Mouse (Mus musculus): ENCODE results near the gene Aunip. TPM values are rescaled to one million over a fixed set of nuclear protein-coding genes. Genes with fewer than 3 reads are reported as not detected.

Gene Aunip
- polyA plus RNA-seq, 1 experiment from 2014 or later, result 28.6 TPM

DNA sequence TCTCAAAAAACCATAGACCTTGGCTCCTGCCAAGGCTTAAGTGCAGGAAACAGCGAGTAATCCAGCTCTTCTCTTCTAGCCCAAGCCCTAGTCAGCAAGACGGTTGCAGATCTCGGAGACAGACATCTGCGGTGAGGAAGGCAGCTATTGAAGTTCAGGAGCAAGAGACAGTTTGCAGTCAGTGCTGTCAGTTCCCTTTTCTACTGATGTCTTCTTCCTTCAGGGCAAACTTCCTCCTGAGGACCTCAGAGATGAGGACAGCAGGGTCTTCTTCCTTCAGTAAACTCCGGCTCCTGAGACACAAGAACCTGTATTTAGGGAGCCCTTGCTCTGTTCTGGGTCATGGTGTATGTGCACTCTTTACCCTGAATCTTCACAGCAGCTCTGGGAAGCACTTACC lies 15.4 kb downstream of the Aunip start:
- Histone ChIP-seq H3K9me3 (replicated peaks) (no peaks in the 10 kb centered on the region), H3K4me1 (no peaks in the 10 kb centered on the region), H3K36me3 (peaks cover 100% of the 10 kb centered on the region), H3K27ac (replicated peaks) (no peak overlapping the region), H3K27me3 (ENCODE audit: low read depth, poor library complexity, severe bottlenecking) (no peaks in the 10 kb centered on the region), H3K4me3 (no peak overlapping the region)
- WGBS, result 78% methylated on average over 5 of the region's 5 CpGs
- DNase-seq (ENCODE audit: low spot score), result no peak

DNA sequence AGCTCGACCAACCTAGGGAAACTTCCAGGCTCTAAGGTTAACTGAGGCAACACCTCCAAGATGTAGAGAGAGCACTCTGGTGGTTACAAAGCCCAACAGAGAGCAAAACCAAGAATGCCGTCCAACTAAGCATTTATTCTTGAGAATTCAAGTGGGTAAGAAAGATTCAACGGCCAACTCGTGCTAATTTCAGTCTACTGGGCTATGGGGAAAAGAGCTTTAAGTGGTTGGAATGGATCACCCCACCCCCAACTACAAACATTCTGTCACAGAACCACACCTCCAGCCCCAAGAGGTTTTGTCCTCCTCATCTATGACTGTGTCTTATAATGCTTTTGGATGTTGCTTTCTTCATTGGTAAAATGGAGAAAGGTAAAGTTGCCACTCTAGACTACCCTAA lies 22.1 kb downstream of the Aunip start:
- Histone ChIP-seq H3K9me3 (replicated peaks) (no peaks in the 10 kb centered on the region), H3K4me3 (no peak overlapping the region), H3K4me1 (peaks cover 23% of the 10 kb centered on the region), H3K36me3 (peaks cover 39% of the 10 kb centered on the region), H3K27me3 (ENCODE audit: low read depth, poor library complexity, severe bottlenecking) (no peaks in the 10 kb centered on the region), H3K27ac (replicated peaks) (no peak overlapping the region)
- WGBS, result 86% methylated on average over 4 of the region's 4 CpGs
- DNase-seq (ENCODE audit: low spot score), result no peak

DNA sequence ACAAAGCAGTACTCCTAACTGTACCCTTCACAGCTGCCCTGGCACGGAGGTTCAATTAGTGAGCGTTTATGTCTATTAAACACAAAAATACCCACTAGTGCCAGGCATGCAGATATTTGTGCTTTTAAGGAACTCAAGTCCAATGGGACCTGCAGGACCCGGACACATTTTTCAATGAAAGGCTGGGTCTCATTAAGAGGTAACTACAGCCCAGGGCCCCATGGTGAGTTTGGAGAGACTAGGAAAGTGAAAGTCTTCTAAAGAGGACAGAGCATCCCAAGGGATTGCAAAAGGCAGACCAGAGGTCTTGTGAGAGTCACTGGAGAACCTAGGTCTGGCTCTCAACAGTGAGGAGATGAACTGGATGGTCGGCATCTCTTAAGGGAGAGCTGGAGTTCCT lies 22.6 kb downstream of the Aunip start:
- Histone ChIP-seq H3K4me3 (peak overlapping the region; percentile 90), H3K4me1 (peaks cover 23% of the 10 kb centered on the region), H3K9me3 (replicated peaks) (no peaks in the 10 kb centered on the region), H3K27me3 (ENCODE audit: low read depth, poor library complexity, severe bottlenecking) (no peaks in the 10 kb centered on the region), H3K27ac (replicated peaks) (no peak overlapping the region), H3K36me3 (peaks cover 37% of the 10 kb centered on the region)
- no peak for DNase-seq (ENCODE audit: low spot score)
- 87% methylated on average over 4 of the region's 4 CpGs for WGBS

DNA sequence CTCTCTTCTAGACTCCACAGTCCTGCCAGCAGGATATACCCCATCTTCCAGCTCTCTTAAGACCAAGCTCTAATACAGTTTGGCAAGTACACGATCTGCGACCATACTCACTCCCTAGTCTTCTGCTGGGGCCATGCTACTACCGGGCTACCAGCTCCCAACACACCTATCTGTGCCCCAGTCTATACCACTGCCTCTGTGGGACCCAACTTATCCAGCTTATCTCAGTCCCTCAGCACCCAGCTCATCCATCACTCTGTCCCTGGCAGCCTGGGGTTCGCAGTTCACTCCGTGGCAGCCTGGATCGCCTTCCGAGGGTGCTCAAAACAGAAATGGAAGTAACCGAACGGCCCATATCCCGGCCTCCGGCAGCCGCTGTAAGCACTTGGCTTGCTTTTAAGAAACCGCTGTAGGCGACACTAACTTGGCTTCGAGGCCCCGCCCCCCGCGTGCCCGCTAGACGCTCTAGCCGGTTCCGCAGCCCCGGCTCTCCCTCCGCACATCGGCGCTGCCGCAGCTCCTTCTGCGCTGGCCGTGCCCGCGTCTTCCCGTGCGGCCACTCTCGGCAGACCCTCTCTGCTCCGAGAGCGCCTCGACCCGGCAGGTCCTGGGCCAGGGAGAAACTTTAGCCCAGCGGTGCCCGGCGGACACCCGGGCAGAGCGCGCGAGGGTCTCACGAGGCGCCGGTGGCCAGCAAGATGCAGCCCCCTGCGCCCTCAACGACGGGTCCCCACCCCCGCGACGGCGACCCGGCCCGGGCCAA lies 23.5 kb downstream of the Aunip start:
- WGBS, result under 1% methylated on average over 56 of the region's 57 CpGs
- peaks cover 23% of the 10 kb centered on the region for H3K4me1 ChIP-seq
- H3K4me3 ChIP-seq, result peak overlapping the region; percentile 90
- peaks cover 37% of the 10 kb centered on the region for H3K36me3 ChIP-seq
- DNase-seq (ENCODE audit: low spot score), result peak; percentile 69
- H3K27ac ChIP-seq (replicated peaks), result peak overlapping the region; percentile 88
- no peaks in the 10 kb centered on the region for H3K27me3 ChIP-seq (ENCODE audit: low read depth, poor library complexity, severe bottlenecking)
- H3K9me3 ChIP-seq (replicated peaks), result no peaks in the 10 kb centered on the region

DNA sequence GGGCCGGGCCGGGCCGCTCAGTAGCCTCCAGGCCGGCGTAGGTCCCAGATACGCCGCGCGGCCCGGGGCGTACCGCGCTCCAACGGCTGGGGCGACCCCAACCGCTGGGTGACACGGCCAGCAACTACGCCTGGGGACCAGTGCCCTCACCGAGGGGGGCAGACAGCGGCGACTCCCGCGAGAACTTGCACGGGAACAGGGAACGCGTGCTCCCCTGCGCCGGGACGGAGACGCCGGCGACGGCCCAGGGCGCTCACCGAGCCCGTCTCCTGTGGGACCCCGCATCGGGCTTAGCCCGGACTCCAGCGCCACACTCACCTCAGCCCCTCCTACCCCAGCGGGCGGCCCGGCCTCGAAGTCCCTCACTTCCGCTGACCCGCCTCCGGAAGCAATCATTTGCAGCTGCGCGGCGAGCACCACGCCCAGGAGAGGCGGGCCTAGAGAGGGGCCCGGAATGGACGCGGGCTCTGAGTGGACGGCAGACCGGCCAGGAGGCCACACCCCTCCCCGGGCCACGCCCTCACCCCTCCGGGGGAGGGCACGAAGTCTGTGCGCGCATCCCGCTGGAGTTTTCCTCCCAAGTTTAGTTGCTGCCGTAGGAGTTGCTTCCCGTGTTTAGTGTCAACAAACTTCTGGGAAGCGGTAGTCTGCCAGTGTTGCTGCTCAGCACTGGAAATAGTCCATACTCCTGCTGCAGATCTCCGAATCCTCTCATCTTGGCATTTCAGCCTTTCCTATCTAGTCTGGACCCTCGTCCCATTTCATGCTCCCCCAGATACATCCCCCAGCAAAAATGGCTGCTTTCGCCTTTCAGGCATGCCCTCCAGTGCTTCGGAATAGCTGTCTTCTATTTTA lies 24.4 kb downstream of the Aunip start, which contains the start of gene Mtfr1l:
Gene Mtfr1l, minus strand, starts transcription at position 456 of the 855 bp plus-strand sequence.
- peak; percentile 99 for DNase-seq (ENCODE audit: low spot score)
- WGBS, result under 1% methylated on average over 71 of the region's 71 CpGs
- H3K36me3 ChIP-seq, result peaks cover 37% of the 10 kb centered on the region
- no peaks in the 10 kb centered on the region for H3K27me3 ChIP-seq (ENCODE audit: low read depth, poor library complexity, severe bottlenecking)
- peak within 1 kb of the TSS; percentile 90 for H3K4me3 ChIP-seq
- H3K4me1 ChIP-seq, result peaks cover 23% of the 10 kb centered on the region
- no peaks in the 10 kb centered on the region for H3K9me3 ChIP-seq (replicated peaks)
- H3K27ac ChIP-seq (replicated peaks), result peak within 1 kb of the TSS; percentile 88

DNA sequence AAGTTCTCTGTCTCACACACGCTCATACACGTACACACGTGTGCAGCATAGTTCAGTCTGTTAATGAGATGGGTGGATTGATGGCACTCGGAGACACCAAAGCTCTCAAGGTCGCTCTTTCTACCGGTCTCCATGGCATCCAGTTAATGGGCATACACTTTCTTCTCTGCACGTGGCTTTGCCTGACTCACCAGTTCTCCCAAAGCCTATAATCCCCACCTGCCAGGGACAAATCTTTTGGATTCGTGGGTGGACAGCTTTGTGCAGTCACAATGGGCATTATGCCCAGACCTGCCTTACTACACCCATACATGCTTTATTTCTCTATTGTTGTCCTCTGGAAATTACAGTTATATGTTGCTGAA lies 25.0 kb downstream of the Aunip start:
- H3K4me3 ChIP-seq, result peak overlapping the region; percentile 90
- no peaks in the 10 kb centered on the region for H3K9me3 ChIP-seq (replicated peaks)
- H3K27me3 ChIP-seq (ENCODE audit: low read depth, poor library complexity, severe bottlenecking), result no peaks in the 10 kb centered on the region
- DNase-seq (ENCODE audit: low spot score), result no peak
- 20% methylated on average over 8 of the region's 8 CpGs for whole genome bisulfite sequencing
- H3K27ac ChIP-seq (replicated peaks), result peak overlapping the region; percentile 88
- H3K36me3 ChIP-seq, result peaks cover 37% of the 10 kb centered on the region
- peaks cover 23% of the 10 kb centered on the region for H3K4me1 ChIP-seq

DNA sequence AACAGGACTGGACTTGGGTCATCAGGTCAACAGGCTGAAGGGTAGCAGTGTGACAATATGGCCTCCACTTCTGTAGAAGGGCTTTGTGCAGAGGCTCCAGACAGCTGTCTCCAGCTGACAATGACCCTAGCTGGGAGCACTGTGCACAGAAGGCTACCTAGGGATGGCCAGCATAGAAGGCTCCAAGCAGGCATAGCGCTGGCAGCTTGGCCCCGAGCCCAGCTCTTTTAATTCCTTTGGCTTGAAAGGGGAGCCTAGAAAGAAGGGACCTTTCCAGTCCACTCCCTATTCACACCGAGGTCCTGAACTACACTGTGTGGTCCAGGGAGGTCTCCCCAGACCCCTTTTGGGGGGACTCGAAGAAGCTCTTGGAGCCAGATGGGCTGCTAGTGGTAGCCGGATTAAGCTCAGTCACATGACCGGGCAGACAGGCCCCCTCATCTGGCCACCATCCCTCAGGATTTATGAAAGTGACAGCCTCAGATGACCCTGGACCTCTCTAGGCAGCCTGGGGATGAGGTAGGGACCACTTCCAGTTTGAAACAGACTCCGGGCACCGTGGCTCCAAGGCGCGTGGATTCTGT lies 28.3 kb downstream of the Aunip start:
- no peaks in the 10 kb centered on the region for H3K27me3 ChIP-seq (ENCODE audit: low read depth, poor library complexity, severe bottlenecking)
- H3K4me3 ChIP-seq, result no peak overlapping the region
- 92% methylated on average over 10 of the region's 10 CpGs for WGBS
- no peaks in the 10 kb centered on the region for H3K9me3 ChIP-seq (replicated peaks)
- peaks cover 14% of the 10 kb centered on the region for H3K4me1 ChIP-seq
- peaks cover 59% of the 10 kb centered on the region for H3K36me3 ChIP-seq
- no peak for DNase-seq (ENCODE audit: low spot score)
- no peak overlapping the region for H3K27ac ChIP-seq (replicated peaks)

DNA sequence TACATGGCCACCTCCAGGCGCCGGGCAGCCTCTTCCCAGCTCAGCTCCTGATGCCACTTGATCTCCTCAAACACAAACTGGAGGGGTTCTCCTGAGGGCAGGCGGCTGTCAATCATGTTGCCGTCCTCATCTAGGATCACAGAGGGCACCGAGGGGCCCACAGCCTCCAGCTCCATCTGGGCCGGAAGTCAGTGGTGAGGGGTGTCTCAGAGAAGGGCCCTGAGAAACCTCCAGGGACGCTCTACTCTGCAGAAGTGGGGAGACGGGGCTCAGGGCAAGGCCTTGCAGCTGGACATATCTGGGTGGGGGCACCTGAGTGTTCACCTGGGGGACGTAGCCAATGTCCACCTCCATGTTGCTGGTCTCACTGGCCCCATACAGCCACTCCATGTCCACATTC lies 31.9 kb downstream of the Aunip start:
- H3K9me3 ChIP-seq (replicated peaks), result no peaks in the 10 kb centered on the region
- no peak for DNase-seq (ENCODE audit: low spot score)
- peaks cover 8% of the 10 kb centered on the region for H3K4me1 ChIP-seq
- WGBS, result 92% methylated on average over 9 of the region's 9 CpGs
- no peak overlapping the region for H3K27ac ChIP-seq (replicated peaks)
- H3K27me3 ChIP-seq (ENCODE audit: low read depth, poor library complexity, severe bottlenecking), result no peaks in the 10 kb centered on the region
- H3K4me3 ChIP-seq, result peak overlapping the region; percentile 2; the same call in 1 of the 2 replicates
- peaks cover 95% of the 10 kb centered on the region for H3K36me3 ChIP-seq

DNA sequence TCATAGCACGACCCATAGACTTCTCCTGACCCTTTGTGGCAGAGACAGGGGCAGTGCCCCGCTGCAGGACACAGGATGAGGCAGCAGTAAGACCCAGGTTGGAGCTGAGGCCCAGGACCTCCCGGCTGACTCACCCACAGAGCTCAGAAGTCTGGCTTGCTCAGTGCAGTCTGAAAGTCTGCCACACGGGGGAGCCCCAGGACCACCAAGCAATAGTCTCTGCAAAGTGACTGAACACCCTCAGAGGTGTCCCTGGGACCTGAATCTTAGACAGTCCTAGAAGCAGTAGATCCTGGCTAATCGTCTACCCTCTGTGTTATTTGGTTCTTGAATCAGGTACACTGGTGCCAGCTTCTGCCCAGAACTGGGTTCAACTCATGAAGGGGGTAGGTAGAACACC lies 32.5 kb downstream of the Aunip start:
- peak; percentile 90 for DNase-seq (ENCODE audit: low spot score)
- peaks cover 99% of the 10 kb centered on the region for H3K36me3 ChIP-seq
- no peaks in the 10 kb centered on the region for H3K9me3 ChIP-seq (replicated peaks)
- H3K27ac ChIP-seq (replicated peaks), result no peak overlapping the region
- no peak overlapping the region for H3K4me3 ChIP-seq
- WGBS, result 26% methylated on average over 5 of the region's 5 CpGs
- H3K27me3 ChIP-seq (ENCODE audit: low read depth, poor library complexity, severe bottlenecking), result no peaks in the 10 kb centered on the region
- H3K4me1 ChIP-seq, result peaks cover 13% of the 10 kb centered on the region

DNA sequence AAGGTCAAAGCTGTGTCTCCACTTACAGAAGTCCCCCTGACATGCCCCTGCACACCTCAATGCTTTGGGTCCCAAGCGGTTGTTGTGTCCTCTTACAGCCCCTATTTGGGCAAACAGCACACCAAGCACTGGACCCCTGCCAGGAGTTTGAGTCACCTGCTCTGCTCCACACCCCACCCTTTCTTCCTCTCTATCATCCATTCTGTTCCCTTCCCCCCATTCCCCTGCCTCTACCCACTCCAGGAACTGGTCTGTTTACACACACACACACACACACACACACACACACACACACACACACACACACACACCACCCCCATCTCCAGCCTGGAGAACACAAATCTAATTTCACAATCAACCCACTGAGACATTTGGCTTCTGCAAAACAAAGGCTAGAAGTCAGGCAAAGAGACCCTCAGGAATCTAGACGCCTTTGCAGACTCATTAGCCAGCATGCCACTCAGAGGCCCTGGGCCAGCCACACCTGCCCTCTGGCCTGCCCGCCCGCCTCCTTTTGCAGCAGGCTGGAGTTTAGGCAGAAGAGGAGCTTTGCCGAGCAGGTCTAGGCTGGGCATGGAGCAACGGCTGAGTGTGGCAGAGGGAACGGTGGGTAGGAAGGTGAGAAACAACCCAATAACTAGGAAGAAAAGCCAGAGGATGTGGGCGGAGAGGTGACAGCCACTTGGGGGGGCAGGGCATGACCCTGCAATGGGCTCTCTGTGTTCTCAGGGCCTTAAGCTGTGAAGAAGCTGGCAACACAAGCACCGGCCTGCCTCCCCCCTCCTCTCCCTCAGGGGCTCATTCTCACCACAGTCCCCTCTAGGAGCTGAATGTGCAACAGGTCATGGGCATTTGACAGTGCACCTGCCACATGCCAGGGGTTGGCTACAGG lies 36.3 kb downstream of the Aunip start:
- peaks cover 32% of the 10 kb centered on the region for H3K4me1 ChIP-seq
- DNase-seq (ENCODE audit: low spot score), result no peak
- H3K27me3 ChIP-seq (ENCODE audit: low read depth, poor library complexity, severe bottlenecking), result no peaks in the 10 kb centered on the region
- 76% methylated on average over 9 of the region's 9 CpGs for WGBS
- 0 out of 2 replicates have a peak overlapping the region, but pooled peaks have one; percentile 13 for H3K27ac ChIP-seq (replicated peaks)
- H3K36me3 ChIP-seq, result peaks cover 88% of the 10 kb centered on the region
- no peak overlapping the region; the same call in 1 of the 2 replicates for H3K4me3 ChIP-seq
- H3K9me3 ChIP-seq (replicated peaks), result peaks cover 11% of the 10 kb centered on the region

DNA sequence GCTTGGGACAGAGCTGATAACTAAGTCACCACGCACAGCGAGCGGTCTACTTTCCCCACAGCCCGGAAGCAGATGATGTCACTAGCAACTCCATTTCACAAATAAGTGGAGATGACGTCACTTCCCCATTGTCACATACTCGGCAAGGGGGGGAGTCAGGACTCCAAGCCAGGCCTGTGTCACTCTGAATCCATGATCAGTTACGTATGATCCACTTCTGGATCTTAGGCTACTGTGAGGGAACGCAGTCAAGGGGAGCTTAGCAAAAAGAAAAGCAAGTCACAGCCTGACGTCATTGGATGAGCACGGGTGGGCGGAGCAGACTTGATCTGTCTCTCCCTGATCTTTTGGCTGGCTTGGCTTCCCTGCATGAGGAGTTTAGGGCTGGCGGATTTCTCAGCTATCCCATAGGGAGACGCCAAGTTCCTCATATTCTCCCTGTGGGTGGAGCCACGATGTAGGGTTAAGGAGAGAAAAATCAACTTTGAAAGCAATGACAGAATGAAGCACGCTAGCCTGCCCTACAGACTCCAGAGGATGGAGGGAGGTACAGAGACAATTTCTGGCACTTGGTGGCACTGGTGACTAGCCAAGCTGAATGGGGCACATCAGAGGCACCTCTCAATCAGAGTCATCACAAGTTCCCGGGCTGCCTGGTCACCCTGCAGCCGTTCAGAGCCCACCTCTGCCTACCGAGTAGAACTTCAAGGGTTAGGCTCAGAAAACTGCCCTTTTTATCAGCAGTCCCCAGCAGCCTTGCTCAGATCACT lies 37.6 kb downstream of the Aunip start:
- Histone ChIP-seq H3K9me3 (replicated peaks) (peaks cover 11% of the 10 kb centered on the region), H3K4me3 (no peak overlapping the region), H3K27ac (replicated peaks) (0 out of 2 replicates have a peak overlapping the region, but pooled peaks have one; percentile 17), H3K27me3 (ENCODE audit: low read depth, poor library complexity, severe bottlenecking) (no peaks in the 10 kb centered on the region), H3K4me1 (peaks cover 37% of the 10 kb centered on the region), H3K36me3 (peaks cover 75% of the 10 kb centered on the region)
- no peak for DNase-seq (ENCODE audit: low spot score)
- WGBS, result 72% methylated on average over 18 of the region's 18 CpGs

Measured in midbrain, embryonic 10.5 days (tissue).